Mouse (Mus musculus) intestine, embryonic 14.5 days (tissue): ENCODE measurements at regions not wholly inside any gene's neighbourhood (a gene's known extent, or its start where the extent isn't known, plus 50 kb on each side); places are given as distances from the start of the nearest gene placed in this dataset.

ENCODE experiments used
- ATAC-seq: fragments of 200-750 bp; cut with Nextera tagmentation; replicated peaks from 2 replicates; pipeline ENCODE4 v1.8.0; 2017; ENCODE audit warnings: low read depth, moderate number of reproducible peaks, moderate TSS enrichment, moderate library complexity; ENCODE audit not compliant: low FRiP score, low TSS enrichment
- DNase-seq: peaks from one replicate; pipeline ENCODE4 v3.0.0-alpha.2; 2018; ENCODE audit warnings: low spot score
- H3K27ac ChIP-seq: fragments of 300-500 bp; sonication (generic); 2 replicates; pipeline ENCODE4 v1.5.1; 2014; ENCODE audit warnings: low read depth, mild to moderate bottlenecking, control low read depth
- H3K27me3 ChIP-seq: fragments of 300-500 bp; sonication (generic); replicated peaks from 2 replicates; pipeline ENCODE4 v1.6.1; 2014; ENCODE audit warnings: low read length, control low read depth; ENCODE audit not compliant: control insufficient read depth, insufficient read depth
- H3K36me3 ChIP-seq: fragments of 300-500 bp; sonication (generic); 2 replicates; pipeline ENCODE4 v1.6.1; 2014; ENCODE audit warnings: low read length, control low read depth; ENCODE audit not compliant: control insufficient read depth, insufficient read depth
- H3K4me1 ChIP-seq: fragments of 300-500 bp; sonication (generic); replicated peaks from 2 replicates; pipeline ENCODE4 v1.6.1; 2014; ENCODE audit warnings: low read length, control low read depth, mixed read lengths; ENCODE audit not compliant: control insufficient read depth, insufficient read depth
- H3K4me2 ChIP-seq: fragments of 300-500 bp; sonication (generic); 2 replicates; pipeline ENCODE4 v1.6.1; 2014; ENCODE audit warnings: low read length
- H3K4me3 ChIP-seq: fragments of 300-500 bp; sonication (generic); 2 replicates; pipeline ENCODE4 v1.5.1; 2014; ENCODE audit warnings: low read depth, low read length, control low read depth, mixed read lengths
- H3K9ac ChIP-seq: fragments of 300-500 bp; sonication (generic); 2 replicates; pipeline ENCODE4 v1.6.1; 2014; ENCODE audit warnings: mild to moderate bottlenecking, low read length
- H3K9me3 ChIP-seq: fragments of 300-500 bp; sonication (generic); 2 replicates; pipeline ENCODE4 v1.6.1; 2016; ENCODE audit warnings: low read length, control low read depth; ENCODE audit not compliant: control insufficient read depth
- WGBS: fragments of 180-500 bp; shearing (Covaris S2); extraction: QIAGEN DNeasy Blood & Tissue Kit; methylation state at CpG from one replicate; pipeline ENCODE4 v1.1.7; 2014; 5-methylcytosine and 5-hydroxymethylcytosine counted together

DNA sequence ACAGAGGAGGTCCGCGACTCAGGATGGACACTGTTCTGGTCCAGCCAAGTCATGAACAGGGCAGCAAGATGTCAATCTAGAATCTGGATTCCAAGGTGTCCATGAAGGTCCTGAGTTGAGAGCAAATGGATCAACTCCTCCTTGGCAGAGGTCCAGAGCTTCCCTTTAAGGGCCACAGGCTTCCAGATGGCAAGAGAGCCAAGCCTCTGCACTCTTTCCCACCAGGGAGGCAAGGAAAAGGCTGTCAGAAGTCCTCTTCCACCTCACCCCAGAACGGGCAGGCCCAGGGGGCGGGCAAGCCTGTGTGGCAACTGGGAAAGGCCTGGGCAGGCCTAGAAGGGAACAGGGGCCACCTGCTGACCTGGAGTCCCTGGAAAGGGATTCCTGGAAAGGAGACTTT is 58.7 kb upstream of the Ppp1r26 start:
- H3K27ac ChIP-seq, result no peak overlapping the region
- H3K4me1 ChIP-seq, result no peaks in the 10 kb centered on the region; the same call in 1 of the 2 replicates
- no peaks in the 10 kb centered on the region for H3K9me3 ChIP-seq
- no peak overlapping the region for H3K9ac ChIP-seq
- H3K4me3 ChIP-seq, result no peak overlapping the region
- H3K36me3 ChIP-seq, result no peaks in the 10 kb centered on the region
- DNase-seq, result no peak
- no peaks in the 10 kb centered on the region for H3K27me3 ChIP-seq
- no peak overlapping the region for H3K4me2 ChIP-seq
- no peak for ATAC-seq
- WGBS, result 83% methylated on average over 4 of the region's 4 CpGs

GRCm38 (mm10) chr2:28389703-28390102 is 56.9 kb upstream of the Ppp1r26 start:
- no peak overlapping the region for H3K9ac ChIP-seq
- WGBS, result 59% methylated on average over 5 of the region's 5 CpGs
- DNase-seq (no peak), ATAC-seq (no peak)
- no peaks in the 10 kb centered on the region for H3K27me3 ChIP-seq
- no peaks in the 10 kb centered on the region; the same call in 1 of the 2 replicates for H3K4me1 ChIP-seq
- H3K4me2 ChIP-seq, result no peak overlapping the region
- H3K9me3 ChIP-seq, result no peaks in the 10 kb centered on the region
- no peaks in the 10 kb centered on the region for H3K36me3 ChIP-seq
- no peak overlapping the region for H3K27ac ChIP-seq
- no peak overlapping the region for H3K4me3 ChIP-seq

- Histone ChIP-seq H3K27me3 (no peaks in the 10 kb centered on the region), H3K9me3 (no peaks in the 10 kb centered on the region), H3K36me3 (no peaks in the 10 kb centered on the region), H3K4me2 (no peak overlapping the region), H3K4me3 (no peak overlapping the region), H3K9ac (no peak overlapping the region), H3K4me1 (no peaks in the 10 kb centered on the region), H3K27ac (no peak overlapping the region)
- DNase-seq, result no peak
- WGBS, result 91% methylated on average over 6 of the region's 6 CpGs
- ATAC-seq, result no peak
Measured at GRCm38 (mm10) chr2:28395391-28395790, 51.2 kb upstream of the Ppp1r26 start.
